Mouse (Mus musculus) kidney, adult 11 months (tissue): ENCODE measurements around the gene Cdc42.

Source experiments
- DNase-seq: peaks from one replicate; pipeline ENCODE4 v3.0.0; 2022

Gene Cdc42

GRCm38 (mm10) chr4:137308377-137308776, 49.1 kb downstream of the Cdc42 start:
- DNase-seq: peak; percentile 33

DNA sequence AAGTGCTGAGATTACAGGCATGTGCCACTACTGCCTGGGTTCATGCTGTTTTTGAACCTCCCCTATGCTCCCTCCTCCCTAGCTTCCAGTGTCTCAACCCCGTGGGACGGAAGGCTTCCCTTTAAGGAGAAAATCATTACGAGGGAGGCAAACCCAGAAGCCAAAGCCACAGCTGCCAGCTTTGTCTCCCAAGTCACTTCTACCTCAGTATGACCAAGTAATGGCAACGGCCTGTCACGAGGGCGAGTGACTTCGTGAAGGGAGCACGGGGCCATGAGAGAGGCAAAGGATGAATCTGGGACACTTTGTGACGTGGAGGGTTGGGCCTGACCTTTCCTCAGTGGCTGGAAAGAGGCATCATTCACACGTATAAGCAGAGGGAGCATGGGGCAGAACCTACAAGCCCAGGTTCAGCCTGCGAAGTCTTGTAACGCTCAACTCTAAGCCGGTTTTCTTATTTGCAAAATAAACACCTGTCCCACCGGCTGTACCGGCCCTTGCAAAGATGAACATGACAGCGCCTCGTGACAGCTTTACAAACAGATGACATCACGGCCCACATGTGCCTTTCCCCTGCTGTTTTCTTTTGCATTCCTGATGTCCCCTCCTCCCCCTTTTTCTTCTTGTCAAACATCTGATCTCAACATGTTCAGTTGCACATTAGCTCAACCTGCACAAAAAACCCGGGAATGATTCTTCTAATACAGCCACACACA, 50.4 kb downstream of the Cdc42 start:
- DNase-seq: peak; percentile 40

- DNase-seq: no peak
Measured at GRCm38 (mm10) chr4:137306577-137306888, 51.0 kb downstream of the Cdc42 start.

DNA sequence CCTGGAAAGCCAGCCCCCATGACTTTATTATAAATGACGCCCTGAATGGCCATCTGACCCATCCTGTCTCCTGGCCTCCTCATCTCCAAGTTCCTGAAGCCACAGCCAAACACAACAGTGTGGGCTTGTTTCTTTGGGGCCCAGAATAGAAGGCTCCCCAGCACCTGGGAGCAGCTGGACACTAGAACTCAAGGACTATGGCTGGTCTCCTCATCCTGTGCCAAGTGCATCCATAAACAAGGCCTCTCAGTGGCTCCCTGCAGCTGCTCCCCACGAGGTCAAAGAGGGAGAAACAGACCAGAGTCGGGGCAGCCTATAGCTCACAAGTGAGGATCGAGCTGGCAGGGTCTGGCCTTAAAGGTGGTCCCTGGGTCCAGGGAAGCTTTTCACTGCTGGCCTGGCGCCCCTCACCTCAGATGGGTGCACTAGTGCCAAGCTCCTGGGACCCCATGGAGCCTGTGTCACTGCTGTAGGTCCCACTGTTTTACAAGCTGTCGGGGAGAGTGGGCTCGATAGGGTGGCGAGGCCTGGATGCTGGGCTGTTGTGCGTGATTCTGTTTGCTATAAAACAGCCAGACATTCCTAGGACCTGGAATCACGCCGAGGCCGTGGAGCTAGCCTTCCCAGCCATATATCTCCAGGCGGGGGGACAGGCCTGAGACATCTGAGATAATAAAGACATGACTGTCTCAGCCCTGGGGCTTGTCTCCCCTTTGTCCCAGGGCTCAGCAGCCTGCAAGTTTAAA, 51.5 kb downstream of the Cdc42 start:
- DNase-seq: peak; percentile 25

DNA sequence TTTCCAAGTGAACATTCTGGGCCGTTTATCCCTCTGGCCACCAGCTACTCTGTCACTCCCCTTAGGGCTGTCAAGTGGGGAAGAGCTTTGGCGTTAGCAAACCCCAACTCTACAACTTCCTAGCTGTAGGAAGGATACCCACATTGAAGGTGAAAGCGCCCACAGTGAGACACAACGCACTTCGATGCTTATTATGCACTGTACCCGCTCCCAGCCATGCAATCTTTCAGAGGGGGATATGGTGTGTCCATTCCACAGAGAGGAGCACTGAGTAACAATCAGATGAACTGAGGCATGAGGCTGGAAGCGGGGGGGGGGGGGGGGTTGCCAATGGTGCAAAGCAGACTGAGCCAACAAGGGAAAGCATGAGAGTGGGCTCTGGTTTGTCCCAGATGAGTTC, 52.5 kb downstream of the Cdc42 start:
- no peak for DNase-seq

DNA sequence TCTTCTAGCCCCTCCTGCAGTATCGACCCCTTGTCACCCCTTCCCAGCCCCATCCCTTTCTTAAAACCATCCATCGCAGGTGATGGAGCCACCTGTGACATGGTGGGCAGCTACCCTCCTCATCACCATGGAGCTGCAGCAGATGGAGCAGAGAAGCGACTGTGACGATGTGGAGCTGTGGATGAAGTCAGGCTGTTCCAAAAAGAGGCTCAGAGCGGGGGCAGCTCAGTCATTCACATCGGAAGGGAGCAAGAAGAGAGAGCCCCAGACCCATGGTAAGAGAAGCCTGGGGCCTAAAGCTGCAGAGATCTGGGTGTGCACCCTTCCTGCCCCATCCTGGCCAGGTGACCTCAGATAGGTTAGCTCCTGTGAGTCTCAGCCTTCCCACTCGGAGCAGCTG, 53.4 kb downstream of the Cdc42 start:
- no peak for DNase-seq

DNA sequence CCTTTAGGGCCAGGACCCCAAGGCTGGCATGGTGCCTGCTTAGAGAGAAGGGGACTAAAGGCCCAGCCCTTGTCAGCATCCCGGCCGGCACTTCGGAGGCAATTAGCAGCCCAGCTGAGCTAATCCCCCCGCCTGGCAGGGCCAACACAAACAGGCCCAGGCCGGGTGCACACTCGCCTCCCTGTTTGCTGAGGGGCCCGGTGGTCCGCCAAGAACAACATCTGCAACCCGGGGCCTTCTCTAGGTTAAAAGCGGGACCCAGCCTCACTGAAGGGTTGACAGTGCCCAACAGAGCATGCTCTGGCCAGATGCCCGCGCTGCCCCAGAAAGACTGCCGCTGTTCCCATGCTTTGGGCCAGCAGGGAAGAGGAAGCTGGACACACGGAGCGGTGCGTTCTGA, 55.9 kb downstream of the Cdc42 start:
- DNase-seq: no peak

- DNase-seq: no peak
Measured at GRCm38 (mm10) chr4:137300227-137300626, 57.3 kb downstream of the Cdc42 start.

GRCm38 (mm10) chr4:137298406-137298805, 59.1 kb downstream of the Cdc42 start:
- DNase-seq: no peak

DNA sequence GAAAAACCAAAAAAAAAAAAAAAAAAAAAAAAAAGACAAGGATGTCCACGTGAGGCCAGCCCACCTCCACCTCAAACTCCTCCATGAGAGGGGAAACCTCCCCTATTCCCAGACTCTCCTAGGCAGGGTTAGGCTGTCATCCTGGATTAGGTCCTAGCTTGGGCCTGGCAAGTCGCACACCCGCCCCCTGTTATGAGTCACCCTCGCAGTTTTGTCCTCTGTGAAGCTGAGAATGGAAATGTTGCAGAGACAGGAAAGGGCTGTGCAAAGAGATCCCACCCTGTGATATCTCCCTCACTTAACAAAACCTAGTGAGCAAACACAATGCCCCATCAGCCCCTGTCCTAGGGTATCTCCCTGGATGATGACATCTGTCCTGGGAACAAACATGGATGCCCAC, 59.9 kb downstream of the Cdc42 start:
- DNase-seq: no peak

DNA sequence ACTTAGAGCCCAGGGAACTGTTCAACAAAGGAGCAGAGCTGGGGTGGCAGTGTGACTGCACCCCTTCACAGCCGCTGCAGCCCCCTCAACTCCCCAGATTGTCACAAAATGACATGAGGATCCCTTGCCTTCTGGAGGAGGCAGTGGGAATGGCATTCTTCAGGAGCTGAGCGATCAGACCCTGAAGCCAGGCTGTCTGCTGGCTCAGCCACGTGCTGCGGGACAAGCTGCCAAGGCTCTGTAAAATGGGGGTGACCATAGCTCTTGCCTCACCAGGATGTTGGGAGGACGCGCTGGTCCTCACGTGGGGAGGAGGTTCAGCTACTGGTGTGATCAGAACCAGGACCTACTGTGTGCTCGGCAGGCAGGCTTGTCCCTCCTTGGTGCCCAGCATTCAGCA, 62.6 kb downstream of the Cdc42 start:
- DNase-seq: no peak

DNA sequence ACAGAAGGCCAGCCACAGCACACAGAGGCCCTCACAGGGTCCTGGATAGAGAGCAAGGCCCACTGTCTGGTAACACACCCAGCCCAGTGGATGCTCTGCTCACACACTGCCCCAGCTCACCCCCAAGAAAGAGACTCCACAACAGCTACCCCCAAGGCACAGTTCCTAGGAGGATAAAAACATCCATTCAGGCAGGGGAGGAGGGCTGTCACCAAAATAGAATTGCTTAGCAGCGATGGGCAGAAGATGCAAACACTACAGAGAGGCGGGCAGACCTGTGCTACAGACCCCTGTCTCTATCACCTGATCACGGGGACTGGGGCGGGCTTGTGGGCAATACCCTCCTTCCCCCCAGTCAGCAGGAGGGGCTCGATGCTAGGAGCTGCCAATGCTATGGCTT, 63.0 kb downstream of the Cdc42 start:
- no peak for DNase-seq

GRCm38 (mm10) chr4:137294032-137294431, 63.5 kb downstream of the Cdc42 start:
- DNase-seq: no peak

DNA sequence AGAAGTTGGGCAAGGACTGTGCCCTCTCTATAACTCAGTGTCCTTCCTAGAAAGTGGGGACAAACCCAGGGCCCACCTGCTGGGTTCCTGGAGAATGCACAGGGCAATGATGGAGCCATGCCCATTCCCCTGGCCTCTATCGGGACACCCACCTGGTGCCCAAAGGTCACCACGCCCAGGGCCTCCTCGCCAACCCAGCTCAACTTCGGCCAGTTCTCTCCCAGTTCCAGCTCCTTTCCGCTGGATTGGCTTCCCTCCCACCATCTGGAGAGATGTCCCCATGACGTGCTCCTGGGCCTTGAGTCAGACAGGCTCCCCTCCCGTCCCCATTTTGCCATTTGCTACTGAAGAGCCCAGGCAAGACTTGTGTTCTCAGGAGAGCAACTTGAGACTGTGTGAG, 64.9 kb downstream of the Cdc42 start:
- DNase-seq: no peak

GRCm38 (mm10) chr4:137290250-137290649, 67.3 kb downstream of the Cdc42 start:
- DNase-seq: no peak

- DNase-seq: no peak
Measured at GRCm38 (mm10) chr4:137289701-137290100, 67.8 kb downstream of the Cdc42 start.

DNA sequence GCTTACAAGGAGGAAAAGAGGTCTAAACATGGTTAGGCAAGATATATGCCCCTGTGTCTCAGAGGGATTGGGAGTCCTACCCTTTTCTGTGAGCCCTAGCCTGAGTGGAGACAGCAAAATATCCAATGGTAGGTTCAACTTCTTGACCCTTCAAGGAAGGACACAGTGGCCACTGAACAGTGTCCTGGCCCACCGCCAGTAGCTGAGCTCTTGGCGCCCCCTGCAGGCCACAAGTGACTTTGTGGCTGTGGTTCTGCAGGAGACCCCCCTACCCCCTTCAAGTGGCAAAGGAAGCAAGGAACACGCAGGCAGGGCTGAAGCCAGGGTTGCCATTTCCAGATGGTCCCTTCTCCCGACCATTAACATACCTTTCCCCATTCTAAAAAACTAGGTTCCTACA, 69.7 kb downstream of the Cdc42 start:
- peak; percentile 34 for DNase-seq

DNA sequence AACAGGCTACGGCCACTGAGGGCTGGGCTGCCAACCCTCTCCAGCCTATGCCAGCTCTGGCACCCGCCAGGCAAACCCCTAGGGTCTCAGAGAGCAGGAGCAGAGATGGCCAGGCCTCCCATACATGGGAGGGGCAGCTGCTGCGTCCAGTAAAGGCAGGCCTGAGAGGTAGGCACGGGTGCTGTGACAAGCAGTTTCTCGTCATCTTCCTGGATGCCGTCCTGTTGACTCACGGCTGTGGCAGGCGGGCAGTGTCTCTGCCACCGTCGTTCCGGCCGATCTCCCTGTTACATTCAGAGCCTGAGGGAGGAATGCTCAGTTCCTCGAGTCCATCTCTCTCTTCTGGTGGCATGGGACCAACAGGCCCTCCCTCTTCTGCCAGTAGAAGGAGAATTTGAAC, 70.3 kb downstream of the Cdc42 start:
- DNase-seq: no peak

DNA sequence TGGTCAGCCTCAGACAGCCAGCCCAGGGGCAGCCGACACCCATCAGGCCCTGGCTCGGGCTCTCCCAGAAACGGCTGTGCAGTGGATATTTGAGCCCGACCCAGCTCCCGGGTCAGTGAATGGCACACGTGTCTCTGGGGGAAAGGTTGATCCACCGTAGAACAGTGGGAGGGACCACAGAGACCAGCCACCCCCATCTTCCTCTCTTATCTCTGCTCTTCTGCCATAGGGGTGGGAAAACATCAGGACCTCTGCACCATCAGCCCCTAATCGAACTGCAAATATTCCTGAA, 70.9 kb downstream of the Cdc42 start:
- no peak for DNase-seq

GRCm38 (mm10) chr4:137285876-137286661, 71.5 kb downstream of the Cdc42 start:
- no peak for DNase-seq

- DNase-seq: no peak
Measured at GRCm38 (mm10) chr4:137283407-137283732, 74.2 kb downstream of the Cdc42 start.

GRCm38 (mm10) chr4:137282584-137283406, 74.7 kb downstream of the Cdc42 start:
- DNase-seq: no peak

DNA sequence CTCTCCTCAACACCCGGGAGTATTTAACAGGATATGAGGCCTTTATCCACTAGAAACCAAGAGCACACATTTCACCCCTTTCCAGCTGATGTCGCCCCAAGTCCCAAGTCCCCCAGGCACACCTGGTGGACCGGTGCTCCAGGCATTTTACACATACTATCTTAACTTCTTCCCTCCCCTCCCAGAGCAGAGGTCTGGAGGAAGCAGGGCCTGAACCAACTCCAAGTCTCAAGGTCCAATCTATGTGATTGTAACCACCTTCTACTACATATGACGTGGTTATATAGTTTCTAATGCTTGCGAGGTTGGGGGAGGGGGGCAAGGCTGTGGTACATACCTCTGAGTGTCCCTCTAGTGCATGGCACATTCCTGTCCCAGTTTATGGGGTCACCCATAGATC, 75.4 kb downstream of the Cdc42 start:
- no peak for DNase-seq

DNA sequence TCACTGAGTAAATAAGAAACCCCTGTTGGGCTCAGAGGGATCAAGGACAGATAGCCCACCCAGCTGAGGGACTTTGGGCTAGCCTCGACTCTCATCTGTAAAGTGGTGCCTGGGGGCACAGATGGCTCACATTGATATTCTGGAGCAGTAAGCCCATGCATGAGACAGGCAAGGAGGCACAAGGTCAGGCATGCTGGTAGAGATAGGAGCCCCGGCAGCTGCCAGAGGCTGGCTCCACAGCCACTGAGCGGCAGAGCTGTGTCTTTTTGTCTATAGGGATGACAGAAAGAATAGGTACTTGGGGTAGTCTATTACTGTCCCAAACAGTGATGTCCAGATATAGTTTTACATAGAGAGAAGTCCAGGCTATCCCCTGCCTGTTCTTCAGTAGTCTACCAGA, 76.2 kb downstream of the Cdc42 start:
- no peak for DNase-seq
